Mouse (Mus musculus) C2C12 (cell line): ENCODE data around the gene Axin2.

ENCODE experiments used
- CEBPB ChIP-seq: IDR thresholded peaks from one replicate; pipeline ENCODE4 v1.6.1; 2011; ENCODE audit warnings: low read depth, mild to moderate bottlenecking, control low read depth, moderate library complexity
- CTCF ChIP-seq: IDR thresholded peaks from one replicate; pipeline ENCODE4 v1.5.1; 2011; ENCODE audit not compliant: control insufficient read depth, insufficient read depth, insufficient read length
- FOSL1 ChIP-seq: IDR thresholded peaks from one replicate; pipeline ENCODE4 v1.8.0; 2011; ENCODE audit warnings: mild to moderate bottlenecking, low read length; ENCODE audit not compliant: poor library complexity, insufficient read depth, severe bottlenecking
- MAX ChIP-seq: IDR thresholded peaks from one replicate; pipeline ENCODE4 v1.6.1; 2011; ENCODE audit warnings: mild to moderate bottlenecking, control low read depth
- MYOG ChIP-seq: IDR thresholded peaks from one replicate; pipeline ENCODE4 v1.6.1; 2011; ENCODE audit not compliant: control insufficient read depth, insufficient read length; ENCODE audit errors: extremely low read depth
- USF1 ChIP-seq: IDR thresholded peaks from one replicate; pipeline ENCODE4 v1.6.1; 2011; ENCODE audit warnings: low read depth, mild to moderate bottlenecking, control low read depth, moderate library complexity

DNA sequence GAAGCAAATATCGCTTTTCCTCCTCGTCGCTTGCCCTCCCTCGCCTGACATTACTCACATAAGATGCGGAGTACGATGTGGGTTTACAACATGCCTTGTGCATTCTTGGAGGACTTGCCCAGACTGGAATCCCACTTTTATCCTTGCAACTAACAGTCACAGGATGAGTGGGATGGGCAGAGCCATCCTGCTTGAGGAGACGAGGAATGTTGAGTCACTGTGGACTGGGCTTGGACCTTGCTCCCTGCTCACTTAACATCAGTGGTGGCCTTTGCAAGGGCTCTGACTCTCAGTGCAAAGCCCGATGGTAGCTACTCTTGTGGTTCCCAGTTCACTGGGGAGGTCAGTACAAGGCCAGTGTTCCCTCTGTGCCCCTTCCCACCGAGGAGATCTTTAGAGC lies 22.1 kb upstream of the Axin2 start:
- no peak for TF ChIP-seq USF1
- TF ChIP-seq CTCF: no peak
- TF ChIP-seq CEBPB: no peak
- no peak for TF ChIP-seq FOSL1
- TF ChIP-seq MAX: no peak
- TF ChIP-seq MYOG: no peak
